Mouse (Mus musculus) hindbrain, embryonic 13.5 days (tissue): ENCODE data around the gene Nynrin. TPM values are rescaled to one million over a fixed set of nuclear protein-coding genes. Genes with fewer than 3 reads are reported as not detected.

ENCODE experiments used
- ATAC-seq: fragments of 200-750 bp; cut with Nextera tagmentation; 2 replicates; pipeline ENCODE4 v1.8.0; 2017; ENCODE audit warnings: moderate TSS enrichment; ENCODE audit not compliant: low FRiP score
- H3K27ac ChIP-seq: fragments of 300-500 bp; sonication (generic); 2 replicates; pipeline ENCODE4 v1.5.1; 2015; ENCODE audit warnings: inconsistent platforms, mild to moderate bottlenecking, moderate library complexity
- H3K27me3 ChIP-seq: fragments of 300-500 bp; sonication (generic); 2 replicates; pipeline ENCODE4 v1.6.1; 2015; ENCODE audit warnings: mild to moderate bottlenecking, inconsistent platforms
- H3K36me3 ChIP-seq: fragments of 300-500 bp; sonication (generic); 2 replicates; pipeline ENCODE4 v1.6.1; 2015; ENCODE audit warnings: mild to moderate bottlenecking, inconsistent platforms
- H3K4me1 ChIP-seq: fragments of 300-500 bp; sonication (generic); replicated peaks from 2 replicates; pipeline ENCODE4 v1.6.1; 2015; ENCODE audit warnings: inconsistent platforms
- H3K4me2 ChIP-seq: fragments of 300-500 bp; sonication (generic); 2 replicates; pipeline ENCODE4 v1.6.1; 2015; ENCODE audit warnings: inconsistent platforms, mild to moderate bottlenecking, moderate library complexity
- H3K4me3 ChIP-seq: fragments of 300-500 bp; sonication (generic); 2 replicates; pipeline ENCODE4 v1.5.1; 2015; ENCODE audit warnings: mild to moderate bottlenecking, inconsistent platforms
- H3K9ac ChIP-seq: fragments of 300-500 bp; sonication (generic); 2 replicates; pipeline ENCODE4 v1.6.1; 2015; ENCODE audit warnings: mild to moderate bottlenecking, inconsistent platforms
- H3K9me3 ChIP-seq: fragments of 300-500 bp; sonication (generic); 2 replicates; pipeline ENCODE4 v1.6.1; 2016; ENCODE audit warnings: inconsistent platforms
- WGBS: fragments of 180-500 bp; shearing (Covaris S2); methylation state at CpG from one replicate; pipeline ENCODE4 v1.1.7; 2015; 5-methylcytosine and 5-hydroxymethylcytosine counted together
- polyA plus RNA-seq: library from polyadenylated mRNA; unstranded; fragments of >200 nt; fragmentation: Nextera tagmentation; extraction: Ambion mirVana; gene quantifications from 2 replicates; pipeline ENCODE4 v1.2.1, GENCODE M21; 2015

Gene Nynrin
- polyA plus RNA-seq, 1 experiment from 2014 or later: 11.9 TPM

DNA sequence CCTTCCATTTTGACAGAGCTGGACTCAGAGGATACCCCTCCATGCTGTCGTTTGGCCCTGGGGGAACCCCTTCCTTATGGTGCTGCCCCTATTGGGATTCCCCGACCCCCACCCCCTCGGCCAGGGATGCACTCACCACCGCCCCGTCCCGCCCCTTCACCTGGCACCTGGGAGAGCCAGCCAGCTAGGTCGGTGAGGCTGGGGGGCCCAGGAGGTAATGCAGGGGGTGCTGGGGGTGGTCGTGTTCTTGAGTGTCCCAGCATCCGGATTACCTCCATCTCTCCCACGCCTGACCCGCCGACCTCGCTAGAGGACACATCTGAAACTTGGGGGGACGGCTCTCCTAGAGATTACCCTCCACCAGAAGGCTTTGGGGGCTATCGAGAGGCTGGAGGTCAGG lies 27.7 kb upstream of the Nynrin start:
- Histone ChIP-seq H3K4me2 (peak overlapping the region; percentile 92), H3K9ac (peak overlapping the region; percentile 76; the same call in 1 of the 2 replicates), H3K27ac (peak overlapping the region; percentile 18; the same call in 1 of the 2 replicates), H3K36me3 (peaks cover 4% of the 10 kb centered on the region; the same call in 1 of the 2 replicates), H3K27me3 (peaks cover 39% of the 10 kb centered on the region), H3K4me3 (peak overlapping the region; percentile 49), H3K9me3 (no peaks in the 10 kb centered on the region), H3K4me1 (peaks cover 44% of the 10 kb centered on the region)
- ATAC-seq: no peak
- WGBS: 4% methylated on average over 15 of the region's 15 CpGs

DNA sequence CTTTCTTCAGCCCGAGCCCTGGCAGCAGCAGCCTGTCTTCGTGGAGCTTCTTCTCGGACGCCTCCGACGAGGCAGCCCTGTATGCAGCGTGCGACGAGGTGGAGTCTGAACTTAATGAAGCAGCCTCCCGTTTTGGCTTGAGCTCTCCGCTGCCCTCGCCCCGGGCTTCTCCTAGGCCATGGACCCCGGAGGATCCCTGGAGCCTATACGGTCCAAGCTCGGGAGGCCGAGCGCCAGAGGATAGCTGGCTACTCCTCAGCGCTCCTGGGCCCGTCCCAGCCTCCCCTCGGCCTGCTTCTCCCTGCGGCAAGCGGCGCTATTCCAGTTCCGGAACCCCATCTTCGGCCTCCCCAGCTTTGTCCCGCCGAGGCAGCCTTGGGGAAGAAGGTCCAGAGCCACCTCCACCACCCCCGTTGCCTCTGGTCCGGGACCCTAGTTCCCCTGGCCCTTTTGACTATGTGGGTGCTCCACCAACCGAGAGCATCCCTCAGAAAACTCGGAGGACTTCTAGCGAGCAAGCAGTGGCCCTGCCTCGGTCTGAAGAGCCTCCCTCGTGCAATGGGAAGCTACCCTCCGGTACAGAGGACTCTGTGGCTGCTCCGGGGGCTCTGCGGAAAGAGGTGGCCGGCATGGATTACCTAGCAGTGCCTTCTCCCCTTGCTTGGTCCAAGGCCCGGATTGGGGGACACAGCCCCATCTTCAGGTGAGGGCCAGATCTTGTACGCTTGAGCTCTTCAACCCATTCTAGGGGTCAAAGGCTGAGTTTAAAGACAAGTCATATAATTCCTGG lies 27.1 kb upstream of the Nynrin start:
- WGBS: 9% methylated on average over 41 of the region's 41 CpGs
- Histone ChIP-seq H3K27me3 (peaks cover 39% of the 10 kb centered on the region), H3K4me1 (peaks cover 44% of the 10 kb centered on the region), H3K4me2 (peak overlapping the region; percentile 92), H3K4me3 (peak overlapping the region; percentile 49), H3K36me3 (peaks cover 4% of the 10 kb centered on the region; the same call in 1 of the 2 replicates), H3K9me3 (no peaks in the 10 kb centered on the region), H3K9ac (peak overlapping the region; percentile 76), H3K27ac (no peak overlapping the region)
- ATAC-seq: no peak

DNA sequence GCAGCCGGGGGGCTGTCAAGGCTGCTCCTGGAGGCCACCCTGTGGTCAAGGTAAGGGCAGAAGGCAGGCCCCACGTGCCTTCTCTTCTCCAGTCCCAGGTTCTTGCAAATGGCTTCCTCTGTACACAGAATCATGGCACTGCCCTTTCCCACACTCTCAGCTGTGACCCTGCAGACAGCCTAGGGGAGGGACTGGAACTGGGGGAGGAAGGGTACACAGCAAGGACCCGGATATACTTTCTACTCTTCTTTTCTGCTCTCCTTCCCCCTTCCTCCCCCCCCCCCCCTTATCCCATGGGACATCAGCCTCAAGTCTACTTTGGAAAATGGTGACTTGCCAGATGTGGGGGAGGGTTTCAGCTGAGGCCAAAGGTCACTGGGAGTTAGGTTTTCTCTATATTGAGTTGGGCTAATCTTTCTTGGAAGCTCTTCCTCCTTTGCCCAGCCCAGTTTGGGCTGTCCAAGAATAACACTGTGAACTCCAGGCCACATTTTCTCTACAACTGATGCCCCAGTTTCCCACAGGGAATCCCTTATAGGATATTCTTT lies 25.0 kb upstream of the Nynrin start:
- 55% methylated on average over 3 of the region's 3 CpGs for WGBS

DNA sequence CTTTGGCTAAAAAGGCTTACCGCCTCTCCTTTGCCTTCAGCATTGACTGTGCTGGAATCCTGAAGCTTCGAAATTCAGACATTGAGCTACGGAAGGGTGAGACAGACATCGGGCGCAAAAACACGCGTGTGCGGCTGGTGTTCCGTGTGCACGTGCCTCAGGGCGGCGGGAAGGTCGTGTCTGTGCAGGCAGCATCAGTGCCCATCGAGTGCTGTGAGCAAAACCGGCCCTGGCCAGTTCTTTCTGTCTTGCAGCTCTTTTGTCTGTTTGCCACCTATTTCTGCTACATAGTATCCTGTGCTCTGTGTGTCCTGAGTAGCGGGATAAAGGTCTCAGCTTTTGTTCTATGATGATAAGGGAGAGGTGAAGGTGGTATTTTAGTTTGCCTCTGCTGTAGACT lies 24.0 kb upstream of the Nynrin start:
- H3K9ac ChIP-seq: no peak overlapping the region; the same call in 1 of the 2 replicates
- no peak overlapping the region for H3K4me2 ChIP-seq
- no peak overlapping the region for H3K4me3 ChIP-seq
- peaks cover 23% of the 10 kb centered on the region for H3K4me1 ChIP-seq
- no peak for ATAC-seq
- peaks cover 37% of the 10 kb centered on the region for H3K27me3 ChIP-seq
- WGBS: 89% methylated on average over 16 of the region's 16 CpGs
- no peak overlapping the region for H3K27ac ChIP-seq
- H3K36me3 ChIP-seq: peaks cover 4% of the 10 kb centered on the region; the same call in 1 of the 2 replicates
- no peaks in the 10 kb centered on the region for H3K9me3 ChIP-seq

More for the DNA sequence above, 25.0 kb upstream of the Nynrin start:
- H3K4me2 ChIP-seq: no peak overlapping the region
- H3K27me3 ChIP-seq: peaks cover 39% of the 10 kb centered on the region
- no peaks in the 10 kb centered on the region for H3K9me3 ChIP-seq
- no peak overlapping the region for H3K9ac ChIP-seq
- H3K4me3 ChIP-seq: no peak overlapping the region
- H3K4me1 ChIP-seq: peaks cover 32% of the 10 kb centered on the region
- no peak for ATAC-seq
- H3K27ac ChIP-seq: no peak overlapping the region
- H3K36me3 ChIP-seq: peaks cover 4% of the 10 kb centered on the region; the same call in 1 of the 2 replicates

GRCm38 (mm10) chr14:55830331-55830730 lies 23.5 kb upstream of the Nynrin start:
- no peak for ATAC-seq
- no peaks in the 10 kb centered on the region for H3K9me3 ChIP-seq
- 92% methylated on average over 4 of the region's 4 CpGs for WGBS

GRCm38 (mm10) chr14:55833126-55833525 lies 20.7 kb upstream of the Nynrin start:
- H3K27ac ChIP-seq: no peak overlapping the region
- no peak overlapping the region for H3K9ac ChIP-seq
- no peak overlapping the region for H3K4me3 ChIP-seq
- WGBS: 81% methylated on average over 4 of the region's 4 CpGs
- H3K36me3 ChIP-seq: peaks cover 4% of the 10 kb centered on the region; the same call in 1 of the 2 replicates
- peaks cover 5% of the 10 kb centered on the region; the same call in 1 of the 2 replicates for H3K27me3 ChIP-seq
- no peak overlapping the region for H3K4me2 ChIP-seq
- no peak for ATAC-seq
- H3K4me1 ChIP-seq: peaks cover 5% of the 10 kb centered on the region; the same call in 1 of the 2 replicates
- no peaks in the 10 kb centered on the region for H3K9me3 ChIP-seq

More at GRCm38 (mm10) chr14:55830331-55830730, 23.5 kb upstream of the Nynrin start:
- Histone ChIP-seq H3K27me3 (peaks cover 33% of the 10 kb centered on the region), H3K4me3 (no peak overlapping the region), H3K27ac (no peak overlapping the region), H3K4me2 (no peak overlapping the region), H3K36me3 (peaks cover 4% of the 10 kb centered on the region; the same call in 1 of the 2 replicates), H3K9ac (no peak overlapping the region), H3K4me1 (peaks cover 19% of the 10 kb centered on the region)

DNA sequence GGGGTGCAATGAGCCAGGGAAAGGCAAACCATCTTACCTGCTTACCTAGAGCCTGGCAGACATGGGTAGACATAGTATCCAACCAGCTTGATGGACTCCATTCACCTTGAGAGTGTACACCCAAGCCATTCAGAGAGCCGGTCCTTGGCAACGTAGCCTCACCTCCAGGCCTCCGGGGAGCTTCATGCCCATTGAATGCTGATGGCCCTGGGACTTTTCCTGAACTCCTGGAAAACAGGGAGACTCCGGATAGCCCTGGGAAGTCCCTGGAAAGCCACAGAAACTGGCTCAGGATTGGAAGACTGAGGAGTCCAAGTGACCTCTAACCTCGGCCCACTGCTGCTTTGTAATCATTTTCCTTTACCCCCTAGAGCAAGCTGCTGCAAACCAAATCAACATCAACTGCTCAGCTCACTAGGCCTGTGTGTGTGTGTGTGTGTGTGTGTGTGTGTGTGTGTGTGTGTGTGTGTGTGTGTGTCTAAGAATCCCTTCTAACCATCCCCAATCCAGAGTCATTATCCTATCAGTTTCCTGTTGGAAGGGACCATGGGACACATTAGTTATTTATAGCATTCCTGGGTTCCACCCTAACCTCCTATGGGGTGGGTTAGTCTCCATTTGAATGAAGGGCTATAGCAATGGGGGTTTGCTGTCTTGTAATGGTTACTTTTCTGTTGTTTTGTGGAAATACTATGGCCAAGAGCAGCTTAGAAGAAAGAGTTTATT lies 18.8 kb upstream of the Nynrin start:
- H3K27me3 ChIP-seq: no peaks in the 10 kb centered on the region; the same call in 1 of the 2 replicates
- peaks cover 5% of the 10 kb centered on the region; the same call in 1 of the 2 replicates for H3K4me1 ChIP-seq
- 61% methylated on average over 5 of the region's 5 CpGs for WGBS
- H3K27ac ChIP-seq: no peak overlapping the region
- peaks cover 4% of the 10 kb centered on the region; the same call in 1 of the 2 replicates for H3K36me3 ChIP-seq
- H3K4me2 ChIP-seq: no peak overlapping the region
- ATAC-seq: no peak
- no peaks in the 10 kb centered on the region for H3K9me3 ChIP-seq
- no peak overlapping the region for H3K9ac ChIP-seq
- H3K4me3 ChIP-seq: no peak overlapping the region

DNA sequence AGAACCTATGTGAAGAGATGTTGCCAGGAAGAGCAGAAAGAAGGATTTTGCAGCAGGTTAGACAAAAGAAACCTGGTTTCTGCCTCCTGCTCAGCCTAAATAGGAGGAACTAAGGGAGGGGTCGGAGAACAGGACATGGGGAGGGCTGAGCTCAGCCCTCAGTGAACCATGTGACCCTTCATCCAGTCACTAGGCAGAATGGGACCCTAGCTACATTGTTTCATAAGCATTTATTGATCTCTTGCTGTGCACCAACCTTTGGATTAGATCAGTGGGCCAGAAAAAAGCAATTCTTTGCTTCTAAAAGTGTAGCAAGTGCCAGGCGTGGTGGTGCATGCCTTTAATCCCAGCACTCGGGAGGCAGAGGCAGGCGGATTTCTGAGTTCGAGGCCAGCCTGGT lies 15.5 kb upstream of the Nynrin start:
- no peak for ATAC-seq
- peaks cover 5% of the 10 kb centered on the region; the same call in 1 of the 2 replicates for H3K4me1 ChIP-seq
- H3K27ac ChIP-seq: no peak overlapping the region
- WGBS: 86% methylated on average over 5 of the region's 5 CpGs
- no peaks in the 10 kb centered on the region for H3K36me3 ChIP-seq
- H3K9me3 ChIP-seq: no peaks in the 10 kb centered on the region
- no peaks in the 10 kb centered on the region for H3K27me3 ChIP-seq
- H3K4me3 ChIP-seq: no peak overlapping the region
- H3K4me2 ChIP-seq: no peak overlapping the region
- H3K9ac ChIP-seq: no peak overlapping the region

DNA sequence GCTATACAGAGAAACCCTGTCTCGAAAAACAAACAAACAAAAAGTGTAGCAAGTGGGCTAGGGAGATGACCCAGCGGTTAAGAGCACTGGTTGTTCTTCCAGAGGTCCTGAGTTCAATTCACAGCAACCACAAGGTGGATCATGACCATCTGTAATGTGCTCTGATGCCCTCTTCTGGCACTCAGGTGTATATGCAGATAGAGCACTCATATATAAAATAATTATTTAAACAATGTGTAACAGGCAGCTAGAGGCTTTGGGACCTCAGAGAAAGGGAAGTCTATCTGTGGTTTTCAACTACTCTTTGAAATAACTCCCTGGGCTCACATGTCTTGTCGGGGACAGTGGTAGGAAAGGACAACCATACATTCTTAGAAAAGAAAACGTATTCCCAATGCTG lies 15.1 kb upstream of the Nynrin start:
- Histone ChIP-seq H3K27me3 (no peaks in the 10 kb centered on the region), H3K4me2 (no peak overlapping the region), H3K9ac (no peak overlapping the region), H3K36me3 (no peaks in the 10 kb centered on the region), H3K4me3 (no peak overlapping the region), H3K4me1 (peaks cover 5% of the 10 kb centered on the region; the same call in 1 of the 2 replicates), H3K27ac (no peak overlapping the region), H3K9me3 (no peaks in the 10 kb centered on the region)
- WGBS: 85% methylated on average over 4 of the region's 4 CpGs
- no peak for ATAC-seq

GRCm38 (mm10) chr14:55840853-55841366 lies 12.9 kb upstream of the Nynrin start:
- H3K36me3 ChIP-seq: no peaks in the 10 kb centered on the region
- H3K9ac ChIP-seq: no peak overlapping the region
- no peak overlapping the region for H3K4me3 ChIP-seq
- no peaks in the 10 kb centered on the region for H3K9me3 ChIP-seq
- H3K27ac ChIP-seq: no peak overlapping the region
- H3K4me1 ChIP-seq: no peaks in the 10 kb centered on the region
- no peak overlapping the region for H3K4me2 ChIP-seq
- no peak for ATAC-seq
- 55% methylated on average over 4 of the region's 4 CpGs for WGBS
- no peaks in the 10 kb centered on the region for H3K27me3 ChIP-seq

- H3K27me3 ChIP-seq: no peaks in the 10 kb centered on the region
- H3K9me3 ChIP-seq: no peaks in the 10 kb centered on the region
- no peaks in the 10 kb centered on the region for H3K36me3 ChIP-seq
- ATAC-seq: no peak
- H3K4me3 ChIP-seq: no peak overlapping the region
- H3K9ac ChIP-seq: no peak overlapping the region
- no peaks in the 10 kb centered on the region for H3K4me1 ChIP-seq
- 84% methylated on average over 4 of the region's 4 CpGs for WGBS
- no peak overlapping the region for H3K4me2 ChIP-seq
- no peak overlapping the region for H3K27ac ChIP-seq
These were observed 11.0 kb upstream of the Nynrin start for GRCm38 (mm10) chr14:55842794-55843193.
